Mouse (Mus musculus) cortical plate, adult 2 months (tissue): Measurements from ENCODE around the gene Plekhg6. TPM values are rescaled to one million over a fixed set of nuclear protein-coding genes. Genes with fewer than 3 reads are reported as not detected.
A peak's percentile ranks its signal among the peaks of the same experiment; 100 is the strongest.

Experiments used
- H3K27ac ChIP-seq: fragments of 200-500 bp; 2 replicates; pipeline ENCODE4 v1.5.1; 2012; ENCODE audit warnings: low read length, control low read depth, inconsistent platforms; ENCODE audit not compliant: insufficient read depth
- H3K4me1 ChIP-seq: fragments of 200-500 bp; 2 replicates; pipeline ENCODE4 v1.6.1; 2011; ENCODE audit warnings: low read length; ENCODE audit not compliant: control insufficient read depth, insufficient read depth
- H3K4me3 ChIP-seq: fragments of 200-500 bp; 2 replicates; pipeline ENCODE4 v1.5.1; 2011; ENCODE audit warnings: mild to moderate bottlenecking, low read length, control low read depth; ENCODE audit not compliant: insufficient read depth
- CTCF ChIP-seq: fragments of 200-500 bp; IDR thresholded peaks from 2 replicates; pipeline ENCODE4 v1.5.1; 2011; ENCODE audit warnings: mild to moderate bottlenecking, control low read depth, low read length; ENCODE audit not compliant: insufficient read depth; ENCODE audit errors: extremely low read depth
- POLR2A ChIP-seq: fragments of 200-500 bp; IDR thresholded peaks from 2 replicates; pipeline ENCODE4 v1.6.1; 2011; ENCODE audit warnings: mild to moderate bottlenecking, low read length, control low read depth; ENCODE audit not compliant: insufficient read depth; ENCODE audit errors: extremely low read depth
- polyA plus RNA-seq: library from polyadenylated mRNA; depleted of rRNA; stranded (reverse); fragments of >200 nt; gene quantifications from 2 replicates; pipeline ENCODE4 v1.2.3, GENCODE M21; 2012

The Plekhg6 gene
- polyA plus RNA-seq, 1 experiment: 0.23 TPM

DNA sequence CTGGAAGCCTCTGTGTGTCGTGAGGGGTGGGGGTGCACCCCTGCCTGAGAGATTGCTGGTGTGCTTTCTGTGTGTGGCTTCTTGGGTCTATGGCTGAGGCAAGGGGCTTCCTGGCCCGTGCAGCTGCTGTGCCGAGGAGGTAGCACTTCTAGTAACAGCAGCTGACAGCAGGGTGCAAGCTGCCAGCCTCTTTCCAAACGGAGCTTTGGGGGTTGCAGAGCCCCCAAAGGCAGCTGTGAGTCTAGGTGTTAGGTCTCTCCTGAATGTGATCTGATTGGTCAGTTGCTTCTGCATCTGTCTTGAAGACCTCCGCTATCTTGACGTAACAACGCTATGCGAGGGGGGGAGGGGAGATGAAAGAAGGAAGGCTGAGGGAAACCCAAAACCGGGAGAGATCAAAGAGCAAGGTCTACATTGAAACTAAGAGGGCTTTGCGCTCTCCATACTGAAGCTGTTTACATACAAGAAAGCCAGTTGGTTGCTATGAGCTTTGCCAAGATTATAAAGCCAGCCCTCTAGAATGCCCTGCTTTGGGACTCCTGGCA, 25.3 kb downstream of the Plekhg6 start:
- no peak for TF ChIP-seq CTCF
- no peak for TF ChIP-seq POLR2A
- no peak overlapping the region for H3K27ac ChIP-seq

GRCm38 (mm10) chr6:125354352-125355151, 26.0 kb downstream of the Plekhg6 start:
- H3K4me3 ChIP-seq: no peak overlapping the region
- H3K27ac ChIP-seq: no peak overlapping the region
- H3K4me1 ChIP-seq: peaks cover 5% of the 10 kb centered on the region; the same call in 1 of the 2 replicates
- TF ChIP-seq CTCF (no peak), POLR2A (no peak)

More for the DNA sequence above, 25.3 kb downstream of the Plekhg6 start:
- Histone ChIP-seq H3K4me3 (no peak overlapping the region), H3K4me1 (peaks cover 5% of the 10 kb centered on the region; the same call in 1 of the 2 replicates)

- Histone ChIP-seq H3K4me1 (peaks cover 5% of the 10 kb centered on the region; the same call in 1 of the 2 replicates), H3K27ac (no peak overlapping the region)
These were observed 26.9 kb downstream of the Plekhg6 start for GRCm38 (mm10) chr6:125353655-125354054.

GRCm38 (mm10) chr6:125353221-125353620, 27.4 kb downstream of the Plekhg6 start:
- TF ChIP-seq POLR2A: no peak
- TF ChIP-seq CTCF: no peak
- H3K4me3 ChIP-seq: no peak overlapping the region
- H3K27ac ChIP-seq: no peak overlapping the region
- peaks cover 5% of the 10 kb centered on the region; the same call in 1 of the 2 replicates for H3K4me1 ChIP-seq

More at GRCm38 (mm10) chr6:125353655-125354054, 26.9 kb downstream of the Plekhg6 start:
- no peak for TF ChIP-seq CTCF
- TF ChIP-seq POLR2A: no peak
- no peak overlapping the region for H3K4me3 ChIP-seq

DNA sequence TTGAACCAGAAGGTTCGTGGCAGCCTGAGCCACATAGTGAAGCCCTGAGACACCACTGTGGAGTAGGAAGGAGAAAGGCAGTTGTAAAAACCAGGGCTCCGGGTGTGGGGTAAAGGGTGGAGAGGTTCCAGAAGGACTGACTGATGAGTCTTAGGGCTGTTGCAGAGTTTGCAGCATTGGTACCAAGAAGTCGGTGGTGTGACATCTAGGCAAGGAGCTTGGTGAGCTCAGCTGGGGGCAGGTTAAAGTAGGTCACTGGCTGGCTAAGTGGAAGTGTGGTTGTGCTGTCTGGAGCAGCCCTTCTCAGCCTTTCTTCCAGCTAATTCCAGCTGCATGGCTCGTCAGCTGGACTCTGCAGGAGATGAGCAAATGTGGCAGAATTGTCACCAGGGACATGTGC, 27.8 kb downstream of the Plekhg6 start:
- Histone ChIP-seq H3K27ac (no peak overlapping the region), H3K4me3 (no peak overlapping the region), H3K4me1 (peaks cover 5% of the 10 kb centered on the region; the same call in 1 of the 2 replicates)
- no peak for TF ChIP-seq POLR2A
- no peak for TF ChIP-seq CTCF

DNA sequence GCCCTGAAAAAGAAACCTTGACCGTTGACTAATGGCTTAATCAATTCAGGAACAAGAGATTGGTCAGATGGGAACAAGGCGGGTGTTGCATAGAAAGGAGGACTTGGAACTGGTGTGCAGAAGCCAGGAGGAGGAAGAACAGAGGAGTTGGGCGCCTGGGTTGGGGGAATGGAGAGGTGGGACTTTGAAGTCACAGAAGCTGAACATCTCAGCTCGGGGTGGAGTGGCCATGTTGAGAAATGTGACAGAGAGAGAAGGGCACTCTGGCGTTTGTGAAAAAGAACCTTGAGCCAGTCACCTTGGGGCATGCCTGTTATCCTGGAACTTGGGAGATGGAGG, 28.6 kb downstream of the Plekhg6 start:
- Histone ChIP-seq H3K27ac (no peak overlapping the region), H3K4me1 (peaks cover 5% of the 10 kb centered on the region; the same call in 1 of the 2 replicates), H3K4me3 (no peak overlapping the region)
- TF ChIP-seq CTCF: no peak
- no peak for TF ChIP-seq POLR2A

DNA sequence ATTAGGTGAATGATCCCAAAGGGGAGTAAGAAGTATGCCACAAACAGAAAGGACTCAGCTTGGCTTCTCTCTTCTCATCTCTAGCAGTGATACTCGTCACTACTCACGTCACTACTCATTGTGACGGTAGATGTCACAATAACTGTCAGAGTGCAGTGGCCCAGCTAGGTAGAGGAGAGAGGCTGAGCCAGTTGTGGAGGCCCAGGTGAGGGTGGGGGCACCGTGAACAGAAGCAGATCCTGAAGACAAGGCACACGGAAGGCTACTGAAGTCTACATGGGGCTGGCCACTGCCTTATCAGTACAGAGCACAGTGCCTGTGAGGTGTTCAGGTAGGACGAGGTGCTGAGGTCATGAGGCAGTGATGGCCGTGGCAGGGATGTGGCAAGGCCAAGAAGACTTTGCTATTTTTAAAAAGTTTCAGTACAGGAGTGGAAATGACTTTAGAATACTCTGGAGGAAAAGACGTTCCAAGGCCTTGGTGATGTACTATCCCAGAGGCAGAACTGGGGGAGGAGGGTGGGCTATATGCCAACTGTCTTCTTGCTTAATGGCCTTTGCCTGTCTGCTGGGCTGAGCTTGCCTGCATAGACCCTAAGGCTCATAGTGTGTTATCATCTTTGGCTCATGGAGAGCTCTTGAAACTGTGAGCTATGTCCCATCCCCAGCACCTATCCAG, 29.1 kb downstream of the Plekhg6 start:
- no peak overlapping the region for H3K4me3 ChIP-seq
- peaks cover 5% of the 10 kb centered on the region; the same call in 1 of the 2 replicates for H3K4me1 ChIP-seq
- no peak overlapping the region for H3K27ac ChIP-seq
- no peak for TF ChIP-seq CTCF
- no peak for TF ChIP-seq POLR2A

DNA sequence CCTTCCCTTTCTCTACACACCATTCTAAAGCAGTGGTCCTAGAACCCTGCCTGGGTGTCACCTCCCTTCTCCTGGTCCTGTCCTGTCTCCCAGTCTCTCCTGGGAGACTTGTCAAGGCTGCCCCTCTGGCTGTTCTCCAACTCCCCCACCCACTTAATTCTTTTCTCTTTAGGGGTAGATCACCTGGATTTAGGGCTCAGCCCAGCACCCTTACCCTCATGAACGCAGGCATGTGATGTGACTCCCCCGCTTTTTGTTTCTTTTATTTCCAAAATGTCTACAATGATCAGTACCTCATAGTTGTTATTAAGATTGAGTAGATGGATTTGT, 29.6 kb downstream of the Plekhg6 start:
- TF ChIP-seq POLR2A: no peak
- TF ChIP-seq CTCF: no peak
- Histone ChIP-seq H3K27ac (no peak overlapping the region), H3K4me3 (no peak overlapping the region), H3K4me1 (peaks cover 5% of the 10 kb centered on the region; the same call in 1 of the 2 replicates)

DNA sequence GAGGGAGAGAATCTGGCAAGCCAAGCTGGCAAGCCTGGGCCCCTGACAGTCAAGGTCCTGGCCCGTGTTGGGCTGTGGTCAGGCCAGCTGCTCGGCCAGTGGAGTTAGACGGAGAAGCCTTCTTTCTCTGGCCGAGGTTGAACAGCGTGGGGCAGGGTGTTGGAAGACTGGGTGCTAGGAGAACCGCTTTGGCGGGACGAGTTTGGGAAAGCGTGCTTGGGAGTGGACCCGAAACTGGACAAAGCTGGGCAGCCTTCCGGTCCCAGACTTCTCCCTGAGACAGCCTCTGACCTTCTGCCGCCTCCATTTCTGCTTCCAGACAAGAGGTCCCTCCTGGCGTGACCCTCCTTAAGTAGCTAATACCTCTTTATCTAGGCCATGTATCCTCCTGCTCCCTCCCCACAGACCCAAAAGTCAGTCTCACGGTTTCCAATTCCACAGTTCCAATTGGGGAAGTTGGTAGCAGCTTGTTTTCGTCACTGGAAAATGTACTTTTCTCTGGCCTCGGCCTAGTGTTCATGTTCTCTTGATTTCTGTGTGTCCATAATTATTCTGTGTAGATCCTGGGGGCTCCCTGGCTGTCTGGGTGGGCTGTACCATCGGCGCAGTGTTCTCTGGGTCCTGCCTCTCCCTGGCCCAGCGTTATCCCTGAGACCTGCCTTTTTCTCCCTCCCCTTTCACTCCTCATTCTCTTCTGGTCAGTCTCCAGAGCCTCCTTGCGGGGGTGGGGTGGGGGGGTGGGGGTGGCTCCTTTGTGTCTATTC, 30.2 kb downstream of the Plekhg6 start:
- peak overlapping the region; percentile 48; the same call in 1 of the 2 replicates for H3K27ac ChIP-seq

More for the DNA sequence above, 30.2 kb downstream of the Plekhg6 start:
- Histone ChIP-seq H3K4me1 (peaks cover 5% of the 10 kb centered on the region; the same call in 1 of the 2 replicates), H3K4me3 (peak overlapping the region; percentile 39)
- TF ChIP-seq POLR2A: no peak
- TF ChIP-seq CTCF: no peak
